Mouse (Mus musculus) spleen, adult 2 months (tissue): ENCODE data around the gene Fndc3b. TPM values are rescaled to one million over a fixed set of nuclear protein-coding genes. Genes with fewer than 3 reads are reported as not detected.

Experiments
- DNase-seq, 2 experiments: peaks; one replicate each; pipeline versions ENCODE4 v3.0.0 to v3.0.0-alpha.2; 2012 to 2021; ENCODE audit warnings: low spot score in 2 of 2, low read depth in 1 of 2
- H3K27ac ChIP-seq: fragments of 200-500 bp; 2 replicates; pipeline ENCODE4 v1.5.1; 2012; ENCODE audit warnings: low read length, inconsistent platforms; ENCODE audit not compliant: insufficient read depth
- H3K27me3 ChIP-seq: fragments of 200-500 bp; 2 replicates; pipeline ENCODE4 v1.6.1; 2012; ENCODE audit warnings: mild to moderate bottlenecking, moderate library complexity, low read length, inconsistent platforms; ENCODE audit not compliant: control insufficient read depth, insufficient read depth
- H3K36me3 ChIP-seq: fragments of 200-500 bp; 2 replicates; pipeline ENCODE4 v1.6.1; 2012; ENCODE audit warnings: mild to moderate bottlenecking, low read length, inconsistent platforms; ENCODE audit not compliant: control insufficient read depth, insufficient read depth
- H3K4me1 ChIP-seq: fragments of 200-500 bp; 2 replicates; pipeline ENCODE4 v1.6.1; 2011; ENCODE audit warnings: inconsistent platforms; ENCODE audit not compliant: control insufficient read depth, insufficient read depth, insufficient read length
- H3K4me3 ChIP-seq: fragments of 200-500 bp; 2 replicates; pipeline ENCODE4 v1.5.1; 2011; ENCODE audit warnings: mild to moderate bottlenecking, inconsistent platforms; ENCODE audit not compliant: insufficient read depth, insufficient read length; ENCODE audit errors: extremely low read depth
- CTCF ChIP-seq: fragments of 200-500 bp; IDR thresholded peaks from 2 replicates; pipeline ENCODE4 v1.5.1; 2011; ENCODE audit warnings: mild to moderate bottlenecking, inconsistent platforms; ENCODE audit not compliant: insufficient read depth, insufficient read length, insufficient replicate concordance; ENCODE audit errors: extremely low read depth
- POLR2A ChIP-seq: fragments of 200-500 bp; IDR thresholded peaks from 2 replicates; pipeline ENCODE4 v1.6.1; 2011; ENCODE audit warnings: low read depth, low read length, inconsistent platforms
- WGBS: fragments of 180-500 bp; shearing (Covaris S2); methylation state at CpG from one replicate; pipeline ENCODE4 v1.1.7; 2018; 5-methylcytosine and 5-hydroxymethylcytosine counted together
- polyA plus RNA-seq: library from polyadenylated mRNA; depleted of rRNA; stranded (reverse); fragments of >200 nt; gene quantifications from 2 replicates; pipeline ENCODE4 v1.2.3, GENCODE M21; 2012

Gene Fndc3b
- polyA plus RNA-seq, 1 experiment: 3.8 TPM

GRCm38 (mm10) chr3:27494066-27494465, 217.0 kb downstream of the Fndc3b start:
- 89% methylated on average over 8 of the region's 8 CpGs for WGBS
- Histone ChIP-seq H3K4me3 (no peak overlapping the region), H3K27me3 (no peaks in the 10 kb centered on the region), H3K27ac (no peak overlapping the region), H3K4me1 (no peaks in the 10 kb centered on the region), H3K36me3 (no peaks in the 10 kb centered on the region)
- TF ChIP-seq CTCF (no peak), POLR2A (no peak)
- DNase-seq: no peak

GRCm38 (mm10) chr3:27491821-27492220, 219.3 kb downstream of the Fndc3b start:
- DNase-seq: no peak
- WGBS: 88% methylated on average over 6 of the region's 6 CpGs

GRCm38 (mm10) chr3:27491367-27491766, 219.7 kb downstream of the Fndc3b start:
- TF ChIP-seq CTCF: no peak
- TF ChIP-seq POLR2A: no peak
- DNase-seq: no peak
- Histone ChIP-seq H3K27ac (no peak overlapping the region), H3K4me3 (no peak overlapping the region), H3K27me3 (no peaks in the 10 kb centered on the region), H3K4me1 (no peaks in the 10 kb centered on the region), H3K36me3 (no peaks in the 10 kb centered on the region)
- WGBS: 95% methylated on average over 8 of the region's 8 CpGs

More at GRCm38 (mm10) chr3:27491821-27492220, 219.3 kb downstream of the Fndc3b start:
- TF ChIP-seq POLR2A: no peak
- TF ChIP-seq CTCF: no peak
- no peak overlapping the region for H3K27ac ChIP-seq
- H3K4me3 ChIP-seq: no peak overlapping the region
- no peaks in the 10 kb centered on the region for H3K36me3 ChIP-seq
- no peaks in the 10 kb centered on the region for H3K4me1 ChIP-seq
- H3K27me3 ChIP-seq: no peaks in the 10 kb centered on the region

- no peaks in the 10 kb centered on the region for H3K27me3 ChIP-seq
- no peak overlapping the region for H3K4me3 ChIP-seq
- TF ChIP-seq CTCF (no peak), POLR2A (no peak)
- 84% methylated on average over 9 of the region's 9 CpGs for WGBS
- no peak for DNase-seq
- H3K36me3 ChIP-seq: no peaks in the 10 kb centered on the region
- no peak overlapping the region for H3K27ac ChIP-seq
- H3K4me1 ChIP-seq: no peaks in the 10 kb centered on the region
Measured at GRCm38 (mm10) chr3:27490891-27491290, 220.2 kb downstream of the Fndc3b start.

- DNase-seq: no peak
- Histone ChIP-seq H3K4me1 (no peaks in the 10 kb centered on the region), H3K27me3 (no peaks in the 10 kb centered on the region), H3K27ac (no peak overlapping the region), H3K4me3 (no peak overlapping the region), H3K36me3 (no peaks in the 10 kb centered on the region)
- TF ChIP-seq POLR2A: no peak
- no peak for TF ChIP-seq CTCF
- WGBS: 88% methylated on average over 6 of the region's 6 CpGs
Measured at GRCm38 (mm10) chr3:27489550-27489949, 221.6 kb downstream of the Fndc3b start.

GRCm38 (mm10) chr3:27485141-27485540, 226.0 kb downstream of the Fndc3b start:
- WGBS: 88% methylated on average over 4 of the region's 4 CpGs
- H3K27ac ChIP-seq: no peak overlapping the region
- TF ChIP-seq POLR2A (no peak), CTCF (no peak)
- DNase-seq: no peak
- H3K27me3 ChIP-seq: no peaks in the 10 kb centered on the region
- H3K4me1 ChIP-seq: no peaks in the 10 kb centered on the region
- no peaks in the 10 kb centered on the region for H3K36me3 ChIP-seq
- H3K4me3 ChIP-seq: no peak overlapping the region

- Histone ChIP-seq H3K27ac (no peak overlapping the region), H3K27me3 (no peaks in the 10 kb centered on the region), H3K4me1 (no peaks in the 10 kb centered on the region), H3K36me3 (no peaks in the 10 kb centered on the region), H3K4me3 (no peak overlapping the region)
- 75% methylated on average over 3 of the region's 3 CpGs for WGBS
- DNase-seq: no peak
- TF ChIP-seq CTCF (no peak), POLR2A (no peak)
Measured at GRCm38 (mm10) chr3:27484698-27485097, 226.4 kb downstream of the Fndc3b start.
